Mouse (Mus musculus) limb, embryonic 10.5 days (tissue): ENCODE data around the gene Hsph1. TPM values are rescaled to one million over a fixed set of nuclear protein-coding genes. Genes with fewer than 3 reads are reported as not detected.

Experiments used
- DNase-seq: peaks from one replicate; pipeline ENCODE4 v3.0.0-alpha.2; 2017; ENCODE audit warnings: low spot score
- H3K27ac ChIP-seq: fragments of 300-500 bp; sonication (generic); 2 replicates; pipeline ENCODE4 v1.5.1; 2016; ENCODE audit warnings: mild to moderate bottlenecking
- H3K27me3 ChIP-seq: fragments of 300-500 bp; sonication (generic); 2 replicates; pipeline ENCODE4 v1.6.1; 2016; ENCODE audit warnings: low read depth, mild to moderate bottlenecking; ENCODE audit not compliant: poor library complexity, severe bottlenecking
- H3K36me3 ChIP-seq: fragments of 300-500 bp; sonication (generic); 2 replicates; pipeline ENCODE4 v1.6.1; 2016; ENCODE audit warnings: mild to moderate bottlenecking, moderate library complexity
- H3K4me1 ChIP-seq: fragments of 300-500 bp; sonication (generic); 2 replicates; pipeline ENCODE4 v1.6.1; 2016
- H3K4me3 ChIP-seq: fragments of 300-500 bp; sonication (generic); 2 replicates; pipeline ENCODE4 v1.5.1; 2016; ENCODE audit warnings: mild to moderate bottlenecking, moderate library complexity
- H3K9me3 ChIP-seq: fragments of 300-500 bp; sonication (generic); replicated peaks from 2 replicates; pipeline ENCODE4 v1.6.1; 2016; ENCODE audit warnings: mild to moderate bottlenecking
- WGBS: fragments of 180-500 bp; shearing (Covaris S2); methylation state at CpG from one replicate; pipeline ENCODE4 v1.1.7; 2016; 5-methylcytosine and 5-hydroxymethylcytosine counted together
- polyA plus RNA-seq: library from polyadenylated mRNA; unstranded; fragments of >200 nt; fragmentation: Nextera tagmentation; extraction: Ambion mirVana; gene quantifications from 2 replicates; pipeline ENCODE4 v1.2.1, GENCODE M21; 2016

The Hsph1 gene
- polyA plus RNA-seq = 129 and 164 TPM in 2 replicates

DNA sequence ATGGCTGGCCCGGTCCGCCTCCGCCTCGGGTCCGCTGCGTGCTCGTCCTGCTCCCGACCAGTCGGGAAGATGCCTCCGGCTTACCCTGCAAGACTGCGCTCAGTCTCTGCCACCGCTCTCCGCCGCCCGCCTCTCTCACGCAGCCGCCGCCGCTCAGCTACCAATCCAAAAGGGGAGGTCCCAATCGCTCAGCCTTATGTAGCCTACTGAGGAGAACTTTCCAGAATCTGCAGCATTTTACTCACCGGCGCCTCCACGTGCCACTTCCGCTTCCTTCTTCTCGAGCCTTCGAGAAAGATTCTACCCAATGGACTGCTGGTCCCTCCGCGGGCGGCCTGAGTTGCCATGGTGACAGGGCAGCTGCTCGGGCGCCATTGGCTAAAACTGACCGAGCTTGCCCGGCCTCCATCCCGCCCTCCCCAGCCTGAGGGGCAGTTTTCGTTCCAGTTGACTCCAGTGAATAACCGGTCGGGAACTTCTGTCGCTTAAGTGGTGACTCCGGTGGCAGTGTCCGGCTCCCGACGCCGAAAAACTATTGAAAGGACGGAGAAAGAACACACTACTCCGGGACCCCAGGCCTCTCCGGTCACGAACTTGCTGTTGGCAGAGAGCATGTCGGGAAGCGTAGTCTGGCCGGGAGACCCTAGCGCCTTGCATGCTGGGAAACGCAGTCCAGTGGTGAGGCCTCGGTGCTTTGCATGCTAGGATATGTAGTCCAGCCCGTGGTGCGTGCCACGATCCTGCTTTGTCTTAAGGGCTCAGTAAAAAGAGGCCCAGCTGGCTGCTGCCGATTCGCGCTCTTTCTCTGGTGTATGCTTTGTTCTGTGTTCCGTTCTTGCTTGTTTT, at the start of gene Hsph1:
Hsph1 (minus strand) TSS at position 302 of the 846 bp plus-strand sequence.
- peak; percentile 100 for DNase-seq
- under 1% methylated on average over 60 of the region's 60 CpGs for WGBS
- H3K9me3 ChIP-seq = no peaks in the 10 kb centered on the region

DNA sequence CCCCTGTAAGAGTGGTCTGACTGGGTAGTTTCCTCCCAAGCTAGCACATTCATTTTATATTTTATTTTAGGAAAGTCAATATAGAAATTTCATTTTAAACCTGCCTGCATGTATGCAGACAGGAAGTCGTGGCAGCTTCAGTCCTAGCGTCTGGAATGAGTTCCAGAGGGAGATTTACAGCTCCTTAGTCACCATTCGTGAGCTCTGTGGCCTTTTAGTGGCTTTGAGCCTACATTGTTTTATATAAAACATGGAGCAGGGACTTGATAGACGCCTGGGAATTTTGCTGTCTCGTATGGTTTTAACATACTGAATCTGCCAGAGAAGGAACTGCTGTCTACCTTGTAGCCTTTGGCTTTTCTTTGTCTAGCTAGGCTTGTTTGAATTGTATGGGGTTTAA, 44.8 kb upstream of the Hsph1 start:
- 56% methylated on average over 5 of the region's 5 CpGs for WGBS
- Histone ChIP-seq H3K27ac (no peak overlapping the region), H3K9me3 (no peaks in the 10 kb centered on the region), H3K4me1 (peaks cover 27% of the 10 kb centered on the region), H3K27me3 (no peaks in the 10 kb centered on the region), H3K4me3 (no peak overlapping the region), H3K36me3 (peaks cover 4% of the 10 kb centered on the region; the same call in 1 of the 2 replicates)
- no peak for DNase-seq

More for the DNA sequence above, at the start of gene Hsph1:
- peaks cover 34% of the 10 kb centered on the region for H3K36me3 ChIP-seq
- H3K4me1 ChIP-seq = peaks cover 15% of the 10 kb centered on the region
- H3K27me3 ChIP-seq = no peaks in the 10 kb centered on the region
- peak within 1 kb of the TSS; percentile 92 for H3K27ac ChIP-seq
- H3K4me3 ChIP-seq = peak within 1 kb of the TSS; percentile 72

DNA sequence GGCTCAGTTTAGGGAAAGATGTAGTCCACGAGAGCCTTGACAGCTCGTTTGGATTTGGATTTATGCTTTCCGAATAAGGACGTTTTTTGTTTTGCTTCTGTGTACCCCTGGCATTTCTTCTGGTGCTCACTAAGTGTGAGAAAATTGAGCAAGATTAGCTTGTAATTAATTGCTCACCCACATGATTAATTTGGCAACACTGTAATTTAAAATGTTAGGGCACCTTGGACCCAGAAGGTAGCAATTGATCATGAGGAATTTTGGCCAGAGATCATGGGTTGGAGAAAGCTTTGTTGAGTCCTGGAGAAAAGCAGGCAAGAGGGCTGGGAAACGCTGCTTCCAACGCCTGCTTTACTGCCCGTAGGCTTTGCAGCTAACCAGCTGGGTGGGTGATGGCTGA, 43.7 kb upstream of the Hsph1 start:
- H3K27me3 ChIP-seq = no peaks in the 10 kb centered on the region
- no peak for DNase-seq
- H3K36me3 ChIP-seq = peaks cover 4% of the 10 kb centered on the region; the same call in 1 of the 2 replicates
- WGBS = 59% methylated on average over 7 of the region's 7 CpGs
- H3K9me3 ChIP-seq = no peaks in the 10 kb centered on the region
- H3K27ac ChIP-seq = peak overlapping the region; percentile 99; the same call in 1 of the 2 replicates
- H3K4me3 ChIP-seq = peak overlapping the region; percentile 85
- H3K4me1 ChIP-seq = peaks cover 37% of the 10 kb centered on the region

DNA sequence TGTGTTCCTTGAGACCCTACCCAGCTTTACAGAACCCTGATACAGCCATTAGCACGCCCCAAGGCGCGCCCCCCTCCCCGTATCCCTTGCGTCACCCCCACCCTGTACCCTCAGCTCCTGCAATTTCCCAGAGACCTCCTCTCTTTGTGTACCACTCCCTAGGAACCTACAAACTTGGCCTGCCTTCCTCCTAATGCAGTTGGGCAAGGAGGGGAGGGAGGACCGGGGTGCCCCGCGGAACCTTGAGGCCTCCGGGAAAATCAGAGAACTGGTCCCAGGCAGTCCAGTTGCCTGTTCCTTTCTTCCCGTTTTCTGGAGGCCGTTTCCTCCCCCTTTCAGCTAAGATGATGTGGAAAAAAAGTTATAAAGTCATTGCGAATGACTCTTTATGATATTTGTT, 43.2 kb upstream of the Hsph1 start:
- Histone ChIP-seq H3K4me1 (peaks cover 37% of the 10 kb centered on the region), H3K9me3 (no peaks in the 10 kb centered on the region), H3K27me3 (no peaks in the 10 kb centered on the region), H3K36me3 (peaks cover 4% of the 10 kb centered on the region; the same call in 1 of the 2 replicates), H3K27ac (peak overlapping the region; percentile 99), H3K4me3 (peak overlapping the region; percentile 85)
- 10% methylated on average over 12 of the region's 12 CpGs for WGBS
- DNase-seq = no peak

DNA sequence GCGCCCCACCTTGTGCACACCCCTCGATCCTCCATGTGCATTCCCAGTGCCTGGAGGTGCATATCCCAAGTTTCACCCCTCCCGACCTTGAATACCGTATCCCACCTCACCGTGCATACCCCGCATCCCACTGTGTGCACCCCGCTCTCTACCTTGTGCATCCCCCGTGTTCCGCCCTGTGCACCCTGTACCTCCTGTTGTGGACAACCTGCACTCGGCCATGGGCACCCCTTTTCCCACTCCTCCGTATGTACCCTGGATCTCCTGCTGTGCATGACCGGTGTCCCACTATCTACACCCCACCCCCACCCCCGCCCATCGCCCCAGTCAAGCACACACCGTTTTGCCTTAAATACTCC, 42.8 kb upstream of the Hsph1 start:
- H3K9me3 ChIP-seq = no peaks in the 10 kb centered on the region
- 1% methylated on average over 15 of the region's 15 CpGs for WGBS
- DNase-seq = no peak
- peaks cover 41% of the 10 kb centered on the region for H3K4me1 ChIP-seq
- peak overlapping the region; percentile 85 for H3K4me3 ChIP-seq
- H3K27me3 ChIP-seq = no peaks in the 10 kb centered on the region
- H3K36me3 ChIP-seq = peaks cover 4% of the 10 kb centered on the region; the same call in 1 of the 2 replicates
- peak overlapping the region; percentile 99 for H3K27ac ChIP-seq

DNA sequence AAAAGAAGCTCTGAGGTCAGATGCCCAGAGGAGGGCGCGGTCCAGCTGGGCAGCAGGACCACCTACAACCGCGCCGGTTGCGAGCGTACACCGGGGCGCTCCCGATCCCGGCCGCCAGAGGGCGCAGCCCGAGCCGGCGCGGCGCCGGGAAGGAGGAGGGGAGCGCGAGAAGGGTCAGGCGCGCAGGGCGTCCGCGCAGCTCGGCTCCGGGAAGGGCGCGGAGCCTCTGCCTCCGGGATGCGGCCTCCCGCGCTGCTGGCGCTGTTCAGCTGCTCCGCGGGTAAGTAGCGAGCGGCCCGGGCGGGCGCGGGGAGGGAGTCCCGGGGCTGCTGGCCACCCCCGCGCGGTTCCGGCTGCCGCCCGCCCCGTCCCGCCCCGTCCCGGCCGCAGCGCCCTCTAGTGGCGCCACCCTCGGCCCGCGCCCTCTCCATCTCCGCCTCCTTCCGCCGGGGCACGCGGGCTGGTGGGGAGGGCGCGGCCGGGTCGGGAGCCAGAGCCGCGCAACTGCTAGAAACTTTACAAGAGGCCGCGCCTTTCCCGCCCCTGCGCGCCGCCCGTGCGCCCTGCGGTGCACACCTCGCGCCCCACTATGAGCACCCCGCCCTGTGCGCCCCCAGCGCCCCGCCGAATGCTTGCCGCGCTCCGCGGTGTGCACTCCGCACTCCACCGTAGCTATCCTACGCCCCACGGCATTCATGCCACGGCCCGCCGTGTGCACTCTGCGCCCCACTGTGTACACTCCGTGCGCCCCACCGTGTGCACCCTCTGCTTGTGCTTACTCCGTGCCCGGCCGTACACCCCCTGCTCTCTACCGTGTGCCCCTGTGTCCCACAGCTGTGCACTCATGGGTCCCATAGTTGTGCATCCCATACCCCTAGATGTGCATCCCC, 42.2 kb upstream of the Hsph1 start, which contains the start of gene B3glct:
B3glct (plus strand) TSS at position 131 of the 890 bp plus-strand sequence.
- Histone ChIP-seq H3K36me3 (peaks cover 4% of the 10 kb centered on the region; the same call in 1 of the 2 replicates), H3K4me1 (peaks cover 47% of the 10 kb centered on the region), H3K27ac (peak within 1 kb of the TSS; percentile 99), H3K9me3 (no peaks in the 10 kb centered on the region), H3K27me3 (no peaks in the 10 kb centered on the region), H3K4me3 (peak within 1 kb of the TSS; percentile 85)
- under 1% methylated on average over 96 of the region's 106 CpGs for WGBS
- DNase-seq = peak; percentile 91

DNA sequence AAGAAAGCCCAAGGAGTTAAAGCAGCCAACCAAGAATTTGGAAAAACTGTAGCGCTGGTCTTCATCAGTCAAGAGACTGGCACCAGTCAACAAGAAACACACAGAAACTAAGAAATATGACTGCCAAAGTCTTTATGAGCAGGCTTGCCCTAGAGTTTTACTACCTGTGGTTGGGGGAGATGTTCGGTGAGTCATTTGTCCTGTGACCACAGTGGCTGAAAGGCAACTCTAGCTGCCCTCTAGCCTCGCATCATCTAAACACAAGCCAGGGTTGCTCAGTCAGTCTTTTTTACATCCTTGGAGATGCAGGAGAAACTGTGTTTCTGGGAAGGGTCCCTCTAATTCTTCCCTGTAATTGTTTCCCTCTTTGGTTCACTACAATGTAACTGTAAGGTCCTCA, 41.0 kb upstream of the Hsph1 start:
- no peak overlapping the region for H3K27ac ChIP-seq
- 93% methylated on average over 3 of the region's 3 CpGs for WGBS

DNA sequence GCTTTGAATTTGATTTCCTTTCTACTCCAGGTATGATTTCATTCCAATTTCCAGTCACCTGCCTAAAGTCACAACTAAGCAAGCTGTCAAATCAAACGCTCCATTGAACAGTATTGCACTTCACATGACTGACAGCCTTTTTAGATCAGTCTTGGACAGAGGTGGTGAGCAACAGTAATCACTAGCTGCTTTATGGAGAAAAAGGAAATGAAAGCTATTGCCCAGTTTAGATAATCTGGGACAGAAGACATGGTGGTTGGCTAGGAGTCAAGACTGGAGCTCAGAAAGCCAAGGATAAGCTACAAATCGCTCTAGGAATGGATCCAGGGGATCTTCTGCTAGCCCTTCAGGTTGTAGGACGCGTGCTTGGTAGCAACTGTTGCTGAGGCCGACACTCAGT, 27.2 kb upstream of the Hsph1 start:
- DNase-seq = no peak
- H3K4me1 ChIP-seq = peaks cover 2% of the 10 kb centered on the region; the same call in 1 of the 2 replicates
- WGBS = 75% methylated on average over 5 of the region's 5 CpGs

More for the DNA sequence above, 41.0 kb upstream of the Hsph1 start:
- H3K9me3 ChIP-seq = no peaks in the 10 kb centered on the region
- no peaks in the 10 kb centered on the region for H3K36me3 ChIP-seq
- no peak overlapping the region for H3K4me3 ChIP-seq
- no peaks in the 10 kb centered on the region for H3K27me3 ChIP-seq
- H3K4me1 ChIP-seq = peaks cover 50% of the 10 kb centered on the region
- no peak for DNase-seq

DNA sequence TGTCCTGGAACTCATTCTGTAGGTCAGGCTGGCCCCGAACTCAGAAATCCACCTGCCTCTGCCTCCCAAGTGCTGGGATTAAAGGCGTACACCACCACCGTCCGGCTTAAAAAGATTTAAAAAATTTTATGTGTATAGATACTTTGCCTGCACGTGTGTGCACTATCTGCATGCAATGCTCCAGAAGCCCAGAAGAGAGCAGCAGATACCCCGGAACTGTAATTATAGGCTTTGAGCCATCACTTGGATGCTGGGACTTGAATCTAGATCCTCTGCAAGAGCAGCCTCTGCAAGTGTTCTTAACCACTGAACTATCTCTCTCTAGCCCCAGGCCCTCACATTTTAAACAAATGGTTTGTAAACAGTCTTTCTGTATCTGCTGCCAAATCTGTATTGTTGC, 26.8 kb upstream of the Hsph1 start:
- Histone ChIP-seq H3K27me3 (no peaks in the 10 kb centered on the region), H3K9me3 (no peaks in the 10 kb centered on the region), H3K27ac (no peak overlapping the region), H3K4me3 (no peak overlapping the region), H3K36me3 (no peaks in the 10 kb centered on the region), H3K4me1 (peaks cover 2% of the 10 kb centered on the region; the same call in 1 of the 2 replicates)
- DNase-seq = no peak
- 90% methylated on average over 6 of the region's 6 CpGs for WGBS

More for the DNA sequence above, 27.2 kb upstream of the Hsph1 start:
- H3K27ac ChIP-seq = no peak overlapping the region
- H3K9me3 ChIP-seq = no peaks in the 10 kb centered on the region
- no peaks in the 10 kb centered on the region for H3K36me3 ChIP-seq
- no peaks in the 10 kb centered on the region for H3K27me3 ChIP-seq
- no peak overlapping the region for H3K4me3 ChIP-seq

DNA sequence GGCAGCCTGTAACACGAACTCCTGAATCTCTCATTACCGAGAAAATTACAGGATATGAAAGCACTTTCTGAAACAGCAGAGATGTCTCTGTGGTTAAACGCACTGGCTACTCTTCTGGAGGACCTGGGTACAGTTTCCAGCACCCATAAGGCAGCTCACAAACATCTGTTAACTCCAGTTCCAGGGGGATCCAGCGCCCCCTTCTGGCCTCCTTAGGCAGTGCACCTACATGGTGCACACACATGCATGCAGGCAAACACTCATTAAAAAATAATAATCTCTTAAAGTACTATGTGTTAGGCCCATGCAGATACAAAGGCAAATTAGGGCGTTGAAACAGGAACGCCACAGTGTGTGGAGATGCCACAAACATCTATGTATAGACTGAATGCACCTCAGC, 25.3 kb upstream of the Hsph1 start:
- no peak overlapping the region for H3K27ac ChIP-seq
- no peaks in the 10 kb centered on the region for H3K9me3 ChIP-seq
- WGBS = 90% methylated on average over 6 of the region's 6 CpGs
- no peak overlapping the region for H3K4me3 ChIP-seq
- H3K36me3 ChIP-seq = no peaks in the 10 kb centered on the region
- H3K27me3 ChIP-seq = no peaks in the 10 kb centered on the region
- DNase-seq = no peak
- peaks cover 2% of the 10 kb centered on the region; the same call in 1 of the 2 replicates for H3K4me1 ChIP-seq

DNA sequence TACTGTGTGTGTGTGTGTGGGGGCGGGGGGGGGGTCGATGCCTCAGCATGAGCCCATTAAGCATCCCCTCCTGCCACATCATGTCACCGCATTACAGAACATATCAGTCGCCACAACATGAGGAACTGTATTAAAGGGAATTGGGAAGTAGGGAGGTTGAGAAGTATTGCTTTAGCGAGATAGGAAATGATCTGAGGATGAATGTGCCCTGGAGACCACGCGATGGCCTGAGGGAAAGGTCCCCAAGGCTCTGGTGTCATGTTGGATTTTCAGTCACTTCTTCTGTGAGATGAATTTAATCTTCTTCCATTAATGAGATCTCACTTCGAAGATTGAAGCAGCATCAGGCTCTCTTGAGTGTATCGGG, 23.2 kb upstream of the Hsph1 start:
- Histone ChIP-seq H3K36me3 (no peaks in the 10 kb centered on the region), H3K27me3 (no peaks in the 10 kb centered on the region), H3K4me1 (peaks cover 2% of the 10 kb centered on the region; the same call in 1 of the 2 replicates), H3K9me3 (no peaks in the 10 kb centered on the region), H3K4me3 (no peak overlapping the region), H3K27ac (no peak overlapping the region)
- WGBS = 62% methylated on average over 9 of the region's 9 CpGs
- no peak for DNase-seq

DNA sequence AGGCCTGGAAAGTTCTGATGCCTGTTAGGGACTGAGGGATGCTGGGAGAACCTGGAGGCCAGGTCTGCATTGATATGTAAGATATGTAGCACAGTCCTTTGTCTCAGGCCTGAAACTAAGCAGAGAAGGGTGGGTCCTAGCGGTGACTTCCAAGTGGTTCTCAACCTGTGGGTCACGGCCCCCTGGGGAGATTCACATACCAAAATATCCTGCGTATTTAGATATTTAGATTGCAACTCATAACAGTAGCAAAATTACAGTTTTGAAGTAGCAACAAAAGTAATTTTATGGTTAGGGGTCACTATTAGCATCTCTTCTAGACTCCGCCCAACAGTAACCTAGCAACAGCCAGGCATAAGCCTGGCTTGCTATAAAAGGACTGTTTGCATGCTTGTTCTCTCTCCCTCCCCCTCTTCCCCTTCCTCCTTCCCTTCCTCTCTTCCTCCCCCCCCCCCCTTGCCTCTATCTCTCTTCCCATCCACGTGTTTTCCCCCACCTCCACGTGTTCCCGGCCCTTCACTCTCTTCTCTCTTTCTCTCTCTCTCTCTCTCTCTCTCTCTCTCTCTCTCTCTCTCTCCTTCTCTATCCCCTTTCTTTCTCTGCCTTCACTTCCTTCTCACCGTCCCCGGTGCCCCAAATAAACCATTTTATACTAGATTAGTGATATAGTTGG, 22.7 kb upstream of the Hsph1 start:
- Histone ChIP-seq H3K9me3 (no peaks in the 10 kb centered on the region), H3K36me3 (no peaks in the 10 kb centered on the region), H3K4me1 (peaks cover 2% of the 10 kb centered on the region; the same call in 1 of the 2 replicates), H3K4me3 (no peak overlapping the region), H3K27me3 (no peaks in the 10 kb centered on the region), H3K27ac (no peak overlapping the region)
- DNase-seq = no peak
- WGBS = 75% methylated on average over 9 of the region's 9 CpGs
